Mouse (Mus musculus): Measurements from ENCODE around the gene Tmem145.

DNA sequence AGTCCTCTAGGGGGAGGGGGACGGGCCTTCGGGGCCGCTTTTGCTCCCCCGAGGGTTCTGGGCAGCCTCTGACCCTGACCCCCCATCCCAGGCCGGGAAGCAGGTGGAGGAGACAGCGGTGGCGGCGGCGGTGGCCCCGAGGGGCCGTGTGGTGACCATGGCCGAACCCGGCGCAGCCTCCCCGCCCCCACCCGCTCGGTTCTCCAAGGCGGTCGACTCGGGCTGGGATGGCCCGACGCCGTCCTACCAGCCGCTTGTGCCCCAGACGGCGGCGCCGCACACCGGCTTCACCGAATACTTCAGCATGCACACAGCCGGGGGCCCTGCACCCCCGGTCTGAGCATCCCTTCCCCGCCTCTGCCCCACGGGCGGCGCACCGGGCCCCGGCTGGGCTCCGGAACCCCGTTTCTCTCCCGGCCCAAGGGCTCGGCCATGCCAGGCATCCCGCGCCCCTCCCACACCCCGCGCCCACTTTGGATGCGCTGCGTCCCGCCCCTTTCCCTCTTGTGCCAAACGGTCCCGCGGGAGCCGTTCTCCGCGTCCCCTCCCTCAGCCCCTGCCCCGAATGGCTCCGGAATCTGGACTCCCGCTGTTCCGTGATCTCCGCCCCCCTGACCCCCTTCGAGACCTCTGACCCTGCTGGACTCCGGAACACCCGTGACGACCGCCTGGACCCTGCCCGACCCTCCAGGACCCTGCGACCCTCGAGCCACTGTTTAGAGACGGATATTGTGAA, 9.6 kb downstream of the Tmem145 start:
- TF ChIP-seq CTCF (conservative IDR thresholded peaks at IDR 0.05; ENCODE audit: insufficient read depth, insufficient read length, low read depth, low read length) (no peak), POLR2A (IDR thresholded peaks at IDR 0.05; ENCODE audit: low read depth, low read length) (no peak)
